Mouse (Mus musculus) heart, postnatal 0 days (tissue): ENCODE measurements around the gene Iqce. TPM values are rescaled to one million over a fixed set of nuclear protein-coding genes. Genes with fewer than 3 reads are reported as not detected.

Source experiments
- ATAC-seq: fragments of 200-750 bp; cut with Nextera tagmentation; 2 replicates; pipeline ENCODE4 v1.8.0; 2017; ENCODE audit warnings: low read depth, moderate number of reproducible peaks, moderate library complexity; ENCODE audit not compliant: insufficient read depth
- DNase-seq: peaks from one replicate; pipeline ENCODE4 v3.0.0-alpha.2; 2016; ENCODE audit warnings: low spot score
- H3K27ac ChIP-seq: fragments of 300-500 bp; sonication (generic); 2 replicates; pipeline ENCODE4 v1.5.1; 2014; ENCODE audit warnings: low read depth, mild to moderate bottlenecking
- H3K27me3 ChIP-seq: fragments of 300-500 bp; sonication (generic); 2 replicates; pipeline ENCODE4 v1.6.1; 2014; ENCODE audit warnings: low read length, mixed read lengths; ENCODE audit not compliant: control insufficient read depth, insufficient read depth
- H3K36me3 ChIP-seq: fragments of 300-500 bp; sonication (generic); replicated peaks from 2 replicates; pipeline ENCODE4 v1.6.1; 2014; ENCODE audit warnings: low read length, mixed read lengths; ENCODE audit not compliant: control insufficient read depth, insufficient read depth
- H3K4me1 ChIP-seq: fragments of 300-500 bp; sonication (generic); 2 replicates; pipeline ENCODE4 v1.6.1; 2014; ENCODE audit warnings: antibody characterized with exemption; ENCODE audit not compliant: control insufficient read depth, insufficient read depth
- H3K4me2 ChIP-seq: fragments of 300-500 bp; sonication (generic); 2 replicates; pipeline ENCODE4 v1.6.1; 2014; ENCODE audit warnings: low read depth, mild to moderate bottlenecking, low read length, moderate library complexity
- H3K4me3 ChIP-seq: fragments of 300-500 bp; sonication (generic); 2 replicates; pipeline ENCODE4 v1.5.1; 2014; ENCODE audit warnings: low read depth, low read length
- H3K9ac ChIP-seq: fragments of 300-500 bp; sonication (generic); replicated peaks from 2 replicates; pipeline ENCODE4 v1.6.1; 2014; ENCODE audit warnings: low read depth, low read length, mixed read lengths
- H3K9me3 ChIP-seq: fragments of 300-500 bp; sonication (generic); replicated peaks from 2 replicates; pipeline ENCODE4 v1.6.1; 2016; ENCODE audit warnings: low read length; ENCODE audit not compliant: control insufficient read depth
- CTCF ChIP-seq: IDR thresholded peaks from 2 replicates; pipeline ENCODE4 v1.5.1; 2016; ENCODE audit warnings: antibody characterized with exemption, control low read depth, low read depth
- EP300 ChIP-seq: IDR thresholded peaks from 2 replicates; pipeline ENCODE4 v1.6.1; 2016; ENCODE audit warnings: antibody characterized with exemption, low read depth
- WGBS: fragments of 180-500 bp; shearing (Covaris S2); extraction: QIAGEN DNeasy Blood & Tissue Kit; methylation state at CpG from one replicate; pipeline ENCODE4 v1.1.7; 2014; 5-methylcytosine and 5-hydroxymethylcytosine counted together
- polyA plus RNA-seq: library from polyadenylated mRNA; unstranded; fragments of >200 nt; fragmentation: Nextera tagmentation; extraction: Ambion mirVana; gene quantifications from 2 replicates; pipeline ENCODE4 v1.2.1, GENCODE M21; 2015
- total RNA-seq: library from RNA; depleted of rRNA; stranded (reverse); fragments of >200 nt; gene quantifications from 2 replicates; pipeline ENCODE4 v1.2.3, GENCODE M21; 2014; ENCODE audit warnings: low replicate concordance

Iqce gene
- total and polyA plus RNA-seq, 2 experiments from 2014 or later, result 3.8 to 5.1 TPM

DNA sequence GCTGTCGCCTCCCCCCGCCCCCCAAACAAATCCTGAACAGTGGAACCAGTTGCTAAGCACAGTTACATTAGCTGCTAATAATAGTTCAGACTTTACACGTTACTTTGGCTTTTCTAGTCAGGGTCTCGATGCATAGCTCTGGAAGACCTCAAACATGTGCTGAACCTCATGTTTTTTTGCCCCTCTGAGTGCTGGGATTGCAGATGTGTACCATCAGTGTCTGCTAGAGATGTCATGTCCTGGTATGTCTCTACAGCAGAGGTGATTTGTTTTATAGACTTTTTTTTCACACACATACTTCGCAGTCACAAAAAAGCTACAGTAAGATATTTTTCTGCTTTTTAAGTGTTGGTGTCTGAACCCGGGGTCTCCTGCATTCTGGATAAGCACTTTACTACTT lies 30.1 kb downstream of the Iqce start:
- TF ChIP-seq EP300, result no peak
- TF ChIP-seq CTCF, result no peak
- no peak overlapping the region for H3K9ac ChIP-seq
- no peak overlapping the region for H3K27ac ChIP-seq
- 70% methylated on average over 6 of the region's 6 CpGs for WGBS
- H3K4me2 ChIP-seq, result no peak overlapping the region
- ATAC-seq (no peak), DNase-seq (no peak)
- H3K4me3 ChIP-seq, result no peak overlapping the region
- peaks cover 7% of the 10 kb centered on the region; the same call in 1 of the 2 replicates for H3K9me3 ChIP-seq
- no peaks in the 10 kb centered on the region for H3K27me3 ChIP-seq
- H3K36me3 ChIP-seq, result peaks cover 26% of the 10 kb centered on the region
- peaks cover 4% of the 10 kb centered on the region; the same call in 1 of the 2 replicates for H3K4me1 ChIP-seq

DNA sequence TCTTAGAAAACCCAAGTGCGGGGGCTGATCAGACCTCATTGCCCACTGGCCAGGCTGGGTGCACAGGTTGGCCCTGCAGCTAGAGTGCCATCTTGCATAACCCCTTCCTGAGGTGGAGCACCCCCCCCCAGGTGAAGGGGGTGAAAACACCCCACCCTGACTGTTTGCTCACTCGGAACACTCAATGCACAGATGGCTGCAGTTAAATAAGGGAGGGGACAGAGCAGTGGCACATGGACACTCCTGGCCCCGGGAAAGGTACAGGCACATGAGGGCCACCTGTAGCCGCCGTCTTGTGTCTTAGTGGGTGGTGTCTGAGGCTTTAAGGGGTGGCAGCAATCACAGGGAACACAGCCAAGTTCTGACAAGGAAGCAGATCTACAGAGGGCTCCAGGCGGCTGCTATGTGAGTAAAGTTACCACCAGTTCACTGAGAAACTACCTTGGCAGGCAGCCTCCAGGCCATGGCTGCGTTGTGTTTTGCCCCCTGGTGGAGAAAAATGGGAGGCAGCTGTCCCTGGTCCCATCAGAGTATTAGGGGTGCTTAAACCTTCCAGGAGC lies 38.5 kb downstream of the Iqce start:
- Histone ChIP-seq H3K27ac (no peak overlapping the region), H3K9ac (no peak overlapping the region)
- no peak for TF ChIP-seq EP300
- peak; percentile 88 for TF ChIP-seq CTCF

DNA sequence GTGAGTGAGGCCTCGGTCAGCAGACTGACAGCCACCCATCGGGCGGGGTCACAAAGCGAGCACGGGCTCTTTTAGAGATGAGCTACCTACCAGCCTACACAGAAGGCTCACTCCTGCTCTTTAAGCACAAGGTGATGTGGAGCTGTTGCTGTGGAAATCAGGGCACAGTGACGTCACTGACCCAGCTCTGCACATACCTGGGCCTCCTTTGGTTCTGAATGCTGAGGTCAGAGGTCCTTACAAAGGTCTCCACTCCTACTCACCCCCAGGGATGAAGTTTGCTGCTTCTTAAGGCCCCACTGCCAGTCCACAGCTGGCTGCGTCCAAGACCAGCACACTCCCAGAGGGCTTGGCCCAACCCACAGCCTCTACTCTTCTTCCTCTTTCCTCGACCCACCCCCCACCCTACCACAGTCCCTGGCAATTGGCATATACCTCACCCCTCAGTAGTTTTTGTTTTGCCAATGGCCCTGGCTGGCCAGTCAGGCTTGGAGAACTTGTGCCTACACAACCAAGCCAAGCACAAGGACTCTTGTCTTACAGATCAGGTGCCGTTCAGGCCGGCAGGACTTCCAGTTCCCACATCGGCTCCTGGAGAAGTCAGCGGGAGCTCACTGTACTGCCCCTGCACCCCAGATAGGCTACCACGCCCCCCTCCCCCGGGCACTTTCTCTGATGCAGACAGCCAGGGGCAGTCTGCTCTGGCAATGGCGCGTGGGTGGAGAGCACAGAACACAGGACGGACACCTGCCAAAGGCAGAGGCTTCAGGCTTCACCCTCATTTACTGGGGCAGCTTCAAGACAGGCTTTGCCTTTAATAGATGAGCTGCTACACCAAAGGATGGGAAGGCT lies 39.2 kb downstream of the Iqce start:
- TF ChIP-seq CTCF (no peak), EP300 (no peak)
- DNase-seq, result no peak
- no peak overlapping the region for H3K27ac ChIP-seq
- no peaks in the 10 kb centered on the region for H3K27me3 ChIP-seq
- H3K36me3 ChIP-seq, result no peaks in the 10 kb centered on the region
- no peak for ATAC-seq
- 63% methylated on average over 17 of the region's 17 CpGs for WGBS
- H3K9ac ChIP-seq, result no peak overlapping the region
- peaks cover 18% of the 10 kb centered on the region for H3K4me1 ChIP-seq
- H3K9me3 ChIP-seq, result no peaks in the 10 kb centered on the region
- H3K4me3 ChIP-seq, result no peak overlapping the region
- H3K4me2 ChIP-seq, result no peak overlapping the region

More for the DNA sequence above, 38.5 kb downstream of the Iqce start:
- no peak overlapping the region for H3K4me2 ChIP-seq
- peak; percentile 76 for ATAC-seq
- H3K9me3 ChIP-seq, result peaks cover 2% of the 10 kb centered on the region; the same call in 1 of the 2 replicates
- H3K27me3 ChIP-seq, result no peaks in the 10 kb centered on the region
- H3K36me3 ChIP-seq, result peaks cover 5% of the 10 kb centered on the region
- no peak overlapping the region for H3K4me3 ChIP-seq
- peak; percentile 74 for DNase-seq
- WGBS, result 37% methylated on average over 7 of the region's 7 CpGs
- peaks cover 18% of the 10 kb centered on the region for H3K4me1 ChIP-seq

DNA sequence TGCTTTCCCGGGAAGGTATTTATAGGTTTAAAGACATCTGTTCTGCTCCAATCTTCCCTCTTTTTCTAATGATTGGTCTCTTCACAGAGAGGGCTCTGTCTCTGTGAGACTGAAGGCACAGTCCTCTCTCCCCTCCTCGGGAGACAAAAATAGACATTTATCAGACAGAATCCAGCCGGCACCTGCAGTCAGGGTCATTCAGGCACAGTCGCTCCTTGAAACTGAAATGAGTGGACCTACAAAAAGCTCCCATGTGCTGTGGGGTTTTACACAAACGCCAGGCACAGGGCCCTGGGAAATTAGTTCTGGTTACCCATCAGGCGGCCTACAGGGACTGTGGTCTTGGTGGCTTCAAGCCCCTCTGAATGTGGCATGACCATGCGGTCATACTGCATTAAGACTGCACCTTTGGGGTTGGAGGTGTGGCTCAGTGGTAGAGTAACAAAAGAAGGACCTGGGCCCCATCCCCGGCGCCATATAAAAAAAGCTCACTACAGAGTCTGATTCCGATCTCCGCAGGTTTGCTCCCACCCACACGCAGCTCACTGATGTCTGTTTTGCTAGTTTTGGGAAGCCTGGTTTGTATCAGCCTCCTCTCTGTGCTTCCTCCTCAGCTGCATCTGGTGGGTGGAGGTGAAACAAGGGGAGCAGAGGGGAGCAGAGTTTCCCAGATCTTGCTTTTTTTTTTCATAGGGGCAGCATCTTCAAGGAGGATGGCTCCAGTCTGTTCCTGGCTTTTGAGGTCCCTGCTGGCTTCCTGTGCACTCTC lies 40.1 kb downstream of the Iqce start:
- 31% methylated on average over 12 of the region's 12 CpGs for WGBS
- no peaks in the 10 kb centered on the region for H3K27me3 ChIP-seq
- TF ChIP-seq CTCF, result no peak
- TF ChIP-seq EP300, result no peak
- DNase-seq (peak; percentile 29), ATAC-seq (peak; percentile 55)
- 0 out of 2 replicates have a peak overlapping the region, but pooled peaks have one; percentile 1 for H3K9ac ChIP-seq
- peaks cover 18% of the 10 kb centered on the region for H3K4me1 ChIP-seq
- H3K27ac ChIP-seq, result peak overlapping the region; percentile 32
- H3K36me3 ChIP-seq, result no peaks in the 10 kb centered on the region
- no peak overlapping the region for H3K4me3 ChIP-seq
- no peaks in the 10 kb centered on the region for H3K9me3 ChIP-seq
- peak overlapping the region; percentile 28 for H3K4me2 ChIP-seq

DNA sequence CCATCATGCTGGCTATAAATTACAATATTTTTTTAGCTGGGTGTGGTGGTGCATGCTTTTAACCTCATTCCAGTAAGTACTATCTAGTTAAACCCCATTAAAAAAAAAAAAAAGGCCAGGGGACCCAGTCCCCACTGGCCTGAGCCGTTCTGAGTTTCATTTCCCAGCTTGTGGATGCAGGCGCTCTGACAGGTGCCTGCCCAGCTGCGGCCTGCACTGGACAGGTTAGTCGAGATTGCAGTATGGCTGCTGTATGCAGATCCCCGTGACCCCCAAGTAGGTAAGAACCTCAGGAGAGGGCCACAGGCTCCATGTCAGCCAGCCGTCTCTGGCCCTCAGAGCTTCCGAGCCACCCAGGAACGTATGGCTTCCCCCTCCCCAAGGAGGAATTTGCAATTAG lies 40.8 kb downstream of the Iqce start:
- no peak for TF ChIP-seq CTCF
- TF ChIP-seq EP300, result no peak
- Histone ChIP-seq H3K4me2 (peak overlapping the region; percentile 28), H3K9me3 (no peaks in the 10 kb centered on the region), H3K9ac (0 out of 2 replicates have a peak overlapping the region, but pooled peaks have one; percentile 1), H3K4me3 (no peak overlapping the region), H3K27ac (peak overlapping the region; percentile 32; the same call in 1 of the 2 replicates), H3K4me1 (peaks cover 18% of the 10 kb centered on the region), H3K27me3 (no peaks in the 10 kb centered on the region), H3K36me3 (no peaks in the 10 kb centered on the region)
- WGBS, result 48% methylated on average over 8 of the region's 8 CpGs
- ATAC-seq, result no peak
- no peak for DNase-seq
